Mouse (Mus musculus): ENCODE measurements around the gene Cyp2d9. TPM values are rescaled to one million over a fixed set of nuclear protein-coding genes. Genes with fewer than 3 reads are reported as not detected.
"Not testable (repeated sequence)": the region's sequence is repeated elsewhere in the genome, so short reads cannot be mapped to it uniquely, and the experiment has no call there.

Cyp2d9 gene
- polyA plus RNA-seq, 1 experiment from 2014 or later = not detected

DNA sequence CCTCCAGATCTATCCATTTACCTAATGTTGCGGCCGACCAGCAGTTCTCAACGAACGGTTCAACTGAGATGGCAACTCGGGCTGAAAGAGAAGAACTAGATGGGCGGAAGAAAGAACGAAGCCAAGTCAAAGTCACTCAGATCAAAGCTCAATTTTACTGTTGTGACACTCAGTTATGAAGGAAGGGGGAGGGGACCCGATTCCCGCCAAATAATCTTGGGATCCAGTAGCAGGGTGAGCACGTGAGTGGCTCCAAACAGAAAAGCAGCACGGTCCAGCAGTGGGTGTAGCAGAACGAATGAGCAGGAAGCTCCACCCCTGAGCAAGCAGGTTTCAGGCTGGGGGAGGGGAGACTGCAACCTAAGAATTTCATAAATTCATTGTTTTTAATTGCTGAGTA lies 26.0 kb downstream of the Cyp2d9 start:
- not testable (repeated sequence) for H3K9ac ChIP-seq (ENCODE audit: low read length); H3K4me3 ChIP-seq (ENCODE audit: low read length); ATAC-seq (ENCODE audit: low read depth); H3K27me3 ChIP-seq (ENCODE audit: control insufficient read depth, insufficient read depth, low read depth, low read length); H3K4me1 ChIP-seq (replicated peaks; ENCODE audit: control insufficient read depth, insufficient read depth, low read length); H3K4me2 ChIP-seq (ENCODE audit: low read depth, low read length); H3K27ac ChIP-seq (ENCODE audit: low read length); H3K9me3 ChIP-seq (ENCODE audit: control insufficient read depth, low read length); H3K36me3 ChIP-seq (ENCODE audit: control insufficient read depth, insufficient read depth, low read length)
- 76% methylated on average over 12 of the region's 12 CpGs for WGBS

DNA sequence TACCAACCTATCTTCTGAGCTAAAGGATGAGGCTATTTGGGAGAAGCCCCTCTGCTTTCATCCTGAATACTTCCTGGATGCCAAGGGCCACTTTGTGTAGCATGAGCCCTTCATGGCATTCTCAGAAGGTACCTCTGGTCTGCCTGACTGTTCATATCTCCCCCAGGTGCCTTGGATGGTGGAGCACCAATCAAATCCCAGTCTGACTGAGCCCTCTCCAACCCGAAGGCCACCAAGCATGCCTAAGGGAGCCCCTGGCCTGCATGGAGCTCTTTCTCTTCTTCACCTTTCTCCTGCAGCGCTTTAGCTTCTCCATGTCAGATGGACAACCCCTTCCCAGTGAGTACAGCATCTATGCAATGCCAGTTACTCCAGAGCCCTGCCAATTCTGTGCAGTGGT lies 31.5 kb downstream of the Cyp2d9 start:
- H3K27ac ChIP-seq (ENCODE audit: low read length) = no peak overlapping the region
- H3K4me2 ChIP-seq (ENCODE audit: low read depth, low read length) = no peak overlapping the region
- no peak overlapping the region for H3K9ac ChIP-seq (ENCODE audit: low read length)
- H3K9me3 ChIP-seq (ENCODE audit: control insufficient read depth, low read length) = no peaks in the 10 kb centered on the region
- H3K4me3 ChIP-seq (ENCODE audit: low read length) = no peak overlapping the region
- no peaks in the 10 kb centered on the region for H3K36me3 ChIP-seq (ENCODE audit: control insufficient read depth, insufficient read depth, low read length)
- H3K27me3 ChIP-seq (ENCODE audit: control insufficient read depth, insufficient read depth, low read depth, low read length) = no peaks in the 10 kb centered on the region
- H3K4me1 ChIP-seq (replicated peaks; ENCODE audit: control insufficient read depth, insufficient read depth, low read length) = no peaks in the 10 kb centered on the region
- 65% methylated on average over 2 of the region's 2 CpGs for WGBS
- ATAC-seq (ENCODE audit: low read depth) = no peak

DNA sequence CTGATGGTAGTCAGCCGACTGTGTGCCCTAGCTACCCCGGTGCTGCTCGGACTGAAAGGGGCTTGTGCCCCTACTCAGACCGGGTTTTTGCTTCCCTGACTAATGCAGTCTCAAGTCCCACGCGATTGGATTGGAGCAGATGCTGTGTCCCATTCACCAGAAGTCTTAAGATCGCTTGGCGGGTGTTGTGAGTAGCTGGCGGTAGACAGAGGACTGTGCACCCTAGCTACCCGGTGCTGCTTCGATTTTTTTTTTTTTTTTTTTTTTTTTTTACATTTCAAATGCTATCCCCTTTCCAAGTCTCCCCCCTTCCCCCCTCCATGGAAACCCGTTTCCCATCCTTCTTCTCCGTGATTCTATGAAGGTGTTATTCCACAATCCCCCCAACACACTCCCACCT lies 61.0 kb downstream of the Cyp2d9 start:
- H3K27ac ChIP-seq (ENCODE audit: low read length); H3K4me3 ChIP-seq (ENCODE audit: low read length); H3K27me3 ChIP-seq (ENCODE audit: control insufficient read depth, insufficient read depth, low read depth, low read length); H3K4me2 ChIP-seq (ENCODE audit: low read depth, low read length); ATAC-seq (ENCODE audit: low read depth); H3K9me3 ChIP-seq (ENCODE audit: control insufficient read depth, low read length); H3K36me3 ChIP-seq (ENCODE audit: control insufficient read depth, insufficient read depth, low read length); H3K4me1 ChIP-seq (replicated peaks; ENCODE audit: control insufficient read depth, insufficient read depth, low read length); H3K9ac ChIP-seq (ENCODE audit: low read length): not testable (repeated sequence)
- 59% methylated on average over 13 of the region's 13 CpGs for WGBS

Small RNA genes lying within 50 kb of the gene (microRNA-seq; reads per million reads assigned to microRNA genes)
- gene Gm25990 (not detected), gene Gm27331 (not detected), gene Gm27622 (not detected), gene Gm27825 (not detected), gene Mir7684 (not detected)

Other genes starting within 250 kb of the Cyp2d9 start
- 0.52 and 0.55 TPM in 2 replicates for gene Shisa8, start 220.6 kb upstream of the Cyp2d9 start, polyA plus RNA-seq (2015; fragmentation: Nextera tagmentation; extraction: Ambion mirVana)
- not detected in 2 replicates for gene Tnfrsf13c, start 209.1 kb upstream of the Cyp2d9 start, polyA plus RNA-seq (2015; fragmentation: Nextera tagmentation; extraction: Ambion mirVana)
- 65.1 and 65.7 TPM in 2 replicates for gene Cenpm, start 188.7 kb upstream of the Cyp2d9 start, polyA plus RNA-seq (2015; fragmentation: Nextera tagmentation; extraction: Ambion mirVana)
- not detected in 2 replicates for gene 1500009C09Rik, start 181.0 kb upstream of the Cyp2d9 start, polyA plus RNA-seq (2015; fragmentation: Nextera tagmentation; extraction: Ambion mirVana)
- 1.8 and 1.9 TPM in 2 replicates for gene Sept3, start 158.5 kb upstream of the Cyp2d9 start, polyA plus RNA-seq (2015; fragmentation: Nextera tagmentation; extraction: Ambion mirVana)
- gene Wbp2nl, start 134.5 kb upstream of the Cyp2d9 start, polyA plus RNA-seq (2015; fragmentation: Nextera tagmentation; extraction: Ambion mirVana) = 0.25 and 0.38 TPM in 2 replicates
- 55.9 and 66.4 TPM in 2 replicates for gene Naga, start 94.5 kb upstream of the Cyp2d9 start, polyA plus RNA-seq (2015; fragmentation: Nextera tagmentation; extraction: Ambion mirVana)
- gene Pheta2, start 94.5 kb upstream of the Cyp2d9 start, polyA plus RNA-seq (2015; fragmentation: Nextera tagmentation; extraction: Ambion mirVana) = 14.1 and 15.6 TPM in 2 replicates
- 243 and 250 TPM in 2 replicates for gene Smdt1, start 94.5 kb upstream of the Cyp2d9 start, polyA plus RNA-seq (2015; fragmentation: Nextera tagmentation; extraction: Ambion mirVana)
- 313 and 340 TPM in 2 replicates for gene Ndufa6, start 79.1 kb upstream of the Cyp2d9 start, polyA plus RNA-seq (2015; fragmentation: Nextera tagmentation; extraction: Ambion mirVana)
- gene Cyp2d22, start 53.2 kb upstream of the Cyp2d9 start, polyA plus RNA-seq (2015; fragmentation: Nextera tagmentation; extraction: Ambion mirVana) = 9.7 and 12.7 TPM in 2 replicates
- gene Cyp2d11, start 39.4 kb upstream of the Cyp2d9 start, polyA plus RNA-seq (2015; fragmentation: Nextera tagmentation; extraction: Ambion mirVana) = not detected in 2 replicates
- gene Cyp2d10, start 26.2 kb upstream of the Cyp2d9 start, polyA plus RNA-seq (2015; fragmentation: Nextera tagmentation; extraction: Ambion mirVana) = 0.18 and 0.63 TPM in 2 replicates
- gene Cyp2d12, start 121.6 kb downstream of the Cyp2d9 start, polyA plus RNA-seq (2015; fragmentation: Nextera tagmentation; extraction: Ambion mirVana) = not detected in 2 replicates
- gene Cyp2d34, start 187.5 kb downstream of the Cyp2d9 start, polyA plus RNA-seq (2015; fragmentation: Nextera tagmentation; extraction: Ambion mirVana) = not detected in 2 replicates

Data from lung, embryonic 16.5 days (tissue).